Mouse (Mus musculus) brain, embryonic 14.5 days (tissue): Measurements from ENCODE around the gene Serpind1.

ENCODE experiments used
- CTCF ChIP-seq: fragments of 200-500 bp; IDR thresholded peaks from 2 replicates; pipeline ENCODE4 v1.5.1; 2012; ENCODE audit warnings: inconsistent platforms, mild to moderate bottlenecking, moderate library complexity, borderline replicate concordance; ENCODE audit not compliant: insufficient read depth, insufficient read length; ENCODE audit errors: extremely low read depth
- POLR2A ChIP-seq: fragments of 200-500 bp; IDR thresholded peaks from 2 replicates; pipeline ENCODE4 v1.6.1; 2012; ENCODE audit warnings: mild to moderate bottlenecking, inconsistent platforms, borderline replicate concordance; ENCODE audit not compliant: poor library complexity, insufficient read depth, insufficient read length, severe bottlenecking; ENCODE audit errors: extremely low read depth

- no peak for TF ChIP-seq CTCF
- no peak for TF ChIP-seq POLR2A
Measured at GRCm38 (mm10) chr16:17303521-17304245, 27.5 kb upstream of the Serpind1 start.
